Mouse (Mus musculus) MEL (cell line): ENCODE measurements at regions not wholly inside any gene's neighbourhood (a gene's known extent, or its start where the extent isn't known, plus 50 kb on each side); places are given as distances from the start of the nearest gene placed in this dataset.

Source experiments
- CTCF ChIP-seq, 3 experiments: IDR thresholded peaks in 2 of 3; conservative IDR thresholded peaks in 1 of 3; 2 replicates each; pipeline ENCODE4 v1.5.1; 2011 to 2012; ENCODE audit warnings: low read length in 3 of 3, low read depth in 2 of 3, mild to moderate bottlenecking in 2 of 3, improper control_type of control experiment in 1 of 3, inconsistent platforms in 1 of 3, mixed read lengths in 1 of 3, moderate library complexity in 1 of 3; ENCODE audit not compliant: control insufficient read depth in 1 of 3, insufficient read depth in 1 of 3, poor library complexity in 1 of 3, severe bottlenecking in 1 of 3
- ELF1 ChIP-seq: IDR thresholded peaks from 2 replicates; pipeline ENCODE4 v1.6.1; 2014; ENCODE audit warnings: low read depth, mild to moderate bottlenecking, inconsistent platforms, low read length, improper control_type of control experiment, moderate library complexity
- RCOR1 ChIP-seq: IDR thresholded peaks from 2 replicates; pipeline ENCODE4 v1.6.1; 2012; ENCODE audit warnings: low read depth, mild to moderate bottlenecking, inconsistent platforms, low read length, improper control_type of control experiment
- TBP ChIP-seq: IDR thresholded peaks from 2 replicates; pipeline ENCODE4 v1.8.0; 2011; ENCODE audit warnings: low read depth, low read length, improper control_type of control experiment
- ZKSCAN1 ChIP-seq: IDR thresholded peaks from 2 replicates; pipeline ENCODE4 v1.6.1; 2012; ENCODE audit warnings: low read depth, mild to moderate bottlenecking, inconsistent platforms, low read length, improper control_type of control experiment, moderate library complexity

- no peak for TF ChIP-seq CTCF (IDR thresholded peaks at IDR 0.05 in 2 of 3, conservative IDR thresholded peaks at IDR 0.05 in 1 of 3; ENCODE audit: control insufficient read depth in 1 of 3, insufficient read depth in 1 of 3, low read depth in 2 of 3, low read length in 3 of 3, poor library complexity in 1 of 3, severe bottlenecking in 1 of 3)
- TF ChIP-seq ZKSCAN1: no peak
- no peak for TF ChIP-seq RCOR1
- TF ChIP-seq TBP: no peak
- no peak for TF ChIP-seq ELF1
These were observed 384.0 kb upstream of the Klhl29 start for GRCm38 (mm10) chr12:5759485-5759884.
